Mouse (Mus musculus) lung, adult 10 weeks (tissue): ENCODE results near the gene Paox. TPM values are rescaled to one million over a fixed set of nuclear protein-coding genes. Genes with fewer than 3 reads are reported as not detected.

Experiments
- polyA plus RNA-seq: library from polyadenylated mRNA; stranded (reverse); fragments of 350-450 nt; fragmentation: Illumina TruSeq; extraction: RNeasy Lipid Tissue Mini Kit (QIAGEN cat#74804); gene quantifications from one replicate; pipeline ENCODE4 v1.2.3, GENCODE M21; 2014; ENCODE audit warnings: low read depth, low replicate concordance; ENCODE audit not compliant: insufficient read depth

The Paox gene
- polyA plus RNA-seq, result 8.8 TPM

DNA sequence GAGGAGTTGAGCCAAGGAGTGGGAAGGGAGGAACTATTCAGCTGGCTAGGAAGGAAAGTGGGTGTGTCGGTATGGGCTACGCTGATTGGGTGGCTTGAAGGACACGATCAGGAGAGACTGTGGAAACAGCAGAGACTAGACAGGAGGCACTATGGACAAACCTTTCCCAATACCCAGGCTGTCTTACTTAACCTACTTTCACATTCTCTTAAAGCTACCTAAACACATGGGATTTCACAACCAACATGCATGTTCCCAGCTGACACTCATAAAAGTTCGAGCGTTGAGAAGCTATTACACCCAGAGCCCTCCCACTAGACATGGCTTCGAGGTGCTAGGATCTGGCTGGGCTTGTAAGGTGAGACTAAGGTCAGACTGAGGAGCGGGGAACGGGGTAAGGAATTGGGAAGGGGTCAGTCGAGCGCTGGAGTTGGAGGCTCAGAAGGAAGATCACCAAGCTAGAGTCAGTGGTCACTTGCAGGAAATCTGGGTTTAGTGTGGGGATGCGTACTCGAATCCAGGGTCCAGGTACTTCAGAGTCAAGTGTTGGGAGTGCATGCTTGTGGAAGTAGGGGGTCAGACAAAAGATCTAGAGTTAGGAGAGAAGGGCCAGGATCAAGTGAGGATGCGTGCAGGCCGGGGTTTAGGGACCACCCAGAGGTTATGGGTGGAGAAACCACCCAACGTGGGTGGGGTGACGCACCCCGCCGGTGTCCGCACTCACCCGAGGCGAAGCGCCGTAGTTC, at the start of gene Paox:
Gene Paox (plus strand): TSS at position 217 of the 746 bp plus-strand sequence.

DNA sequence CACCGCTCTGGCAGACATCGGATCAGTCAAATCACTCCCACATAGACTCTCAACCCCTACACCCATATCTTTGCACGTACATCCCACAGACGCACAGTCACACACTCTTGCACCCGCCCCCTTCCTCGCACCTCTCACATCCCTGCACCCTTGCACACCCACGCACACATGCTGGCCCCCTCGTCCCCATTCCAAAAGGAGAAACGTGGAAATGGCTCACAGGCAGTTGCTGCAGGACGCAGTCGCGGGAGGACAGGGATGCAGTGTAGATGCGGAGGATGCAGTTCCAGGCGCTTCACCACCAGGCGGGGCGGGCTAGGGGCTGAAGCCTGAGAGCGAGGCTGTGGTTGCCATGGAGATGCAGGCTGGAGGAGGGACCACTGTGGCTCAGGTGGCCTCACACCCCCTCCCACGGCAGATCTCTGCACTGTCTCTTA, 33.3 kb upstream of the Paox start, which contains the start of gene Caly:
Gene Caly (minus strand): TSS at position 307 of the 437 bp plus-strand sequence.

DNA sequence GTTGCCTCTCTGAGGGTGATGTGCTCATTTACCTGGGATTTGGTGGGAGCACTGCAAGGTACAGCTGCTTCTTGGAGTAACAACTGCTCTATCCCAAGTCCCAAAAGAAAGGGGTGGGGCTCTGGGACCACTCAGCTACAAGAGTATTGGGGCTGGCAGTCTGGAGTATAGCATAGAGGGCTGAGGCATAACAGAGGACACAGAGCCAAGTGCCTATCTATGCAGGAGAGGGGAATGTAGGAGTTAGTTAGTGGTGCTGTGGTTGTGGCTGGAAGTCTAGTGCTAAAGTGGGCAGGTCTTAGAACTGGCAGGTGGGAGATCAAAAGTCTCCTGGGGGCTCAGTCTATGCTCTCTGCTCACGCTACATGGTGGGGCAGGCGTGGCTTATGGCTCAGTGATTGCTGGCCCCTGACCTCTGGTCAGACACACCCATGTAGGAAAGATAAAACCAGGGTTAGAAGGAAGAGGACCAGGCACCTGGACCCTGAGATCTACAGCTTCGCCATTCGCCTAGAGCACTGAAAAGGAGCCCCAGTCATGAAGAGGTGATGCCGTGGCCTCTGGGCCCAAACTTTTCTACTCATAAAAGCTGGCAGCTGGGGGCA, 22.6 kb upstream of the Paox start, which contains the start of gene Prap1:
Gene Prap1 (plus strand): TSS at position 472 of the 605 bp plus-strand sequence.

DNA sequence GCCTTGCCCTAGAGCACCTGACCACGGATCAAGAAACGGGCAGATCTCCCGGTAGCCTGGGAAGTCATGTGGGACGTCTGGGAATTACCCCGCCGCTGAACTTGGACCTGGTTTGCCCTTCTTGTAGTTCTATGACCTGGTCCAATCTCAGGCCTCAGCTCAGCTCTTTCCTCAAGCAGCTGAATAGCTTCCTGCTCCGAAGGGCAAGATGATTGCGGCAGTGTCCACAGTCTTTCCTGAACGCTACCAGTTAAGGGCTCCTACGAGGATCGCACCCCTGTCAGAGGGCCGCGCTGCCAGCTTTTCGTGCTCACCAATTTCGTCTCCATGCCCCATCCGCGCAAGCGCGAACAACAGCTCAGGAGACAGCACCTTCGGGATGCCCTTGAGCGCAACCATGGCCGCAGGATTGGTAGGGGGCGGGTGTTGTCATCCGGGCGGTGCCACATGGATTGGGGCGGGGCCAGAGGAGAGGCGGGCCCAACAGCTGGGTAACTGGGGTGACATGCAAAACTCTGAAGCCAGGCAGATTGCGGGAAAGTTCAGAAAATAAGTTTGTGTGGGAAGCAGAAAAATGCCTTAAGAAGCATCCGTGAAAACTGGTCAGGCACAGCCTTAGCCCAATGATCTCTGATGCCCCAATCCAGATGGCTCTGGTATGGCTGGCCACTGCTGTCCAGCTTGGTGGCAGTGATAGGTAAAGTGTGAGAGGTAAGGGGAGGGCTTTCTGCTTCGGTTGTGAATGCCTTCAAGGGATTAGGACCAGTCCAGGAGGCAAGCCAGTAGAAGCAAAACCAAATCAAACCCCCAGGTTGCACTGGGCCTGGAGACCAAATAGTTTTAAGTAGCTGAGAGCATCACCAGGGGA, 13.4 kb upstream of the Paox start, which contains the start of gene Fuom:
Gene Fuom (minus strand): TSS at position 449 of the 868 bp plus-strand sequence.

DNA sequence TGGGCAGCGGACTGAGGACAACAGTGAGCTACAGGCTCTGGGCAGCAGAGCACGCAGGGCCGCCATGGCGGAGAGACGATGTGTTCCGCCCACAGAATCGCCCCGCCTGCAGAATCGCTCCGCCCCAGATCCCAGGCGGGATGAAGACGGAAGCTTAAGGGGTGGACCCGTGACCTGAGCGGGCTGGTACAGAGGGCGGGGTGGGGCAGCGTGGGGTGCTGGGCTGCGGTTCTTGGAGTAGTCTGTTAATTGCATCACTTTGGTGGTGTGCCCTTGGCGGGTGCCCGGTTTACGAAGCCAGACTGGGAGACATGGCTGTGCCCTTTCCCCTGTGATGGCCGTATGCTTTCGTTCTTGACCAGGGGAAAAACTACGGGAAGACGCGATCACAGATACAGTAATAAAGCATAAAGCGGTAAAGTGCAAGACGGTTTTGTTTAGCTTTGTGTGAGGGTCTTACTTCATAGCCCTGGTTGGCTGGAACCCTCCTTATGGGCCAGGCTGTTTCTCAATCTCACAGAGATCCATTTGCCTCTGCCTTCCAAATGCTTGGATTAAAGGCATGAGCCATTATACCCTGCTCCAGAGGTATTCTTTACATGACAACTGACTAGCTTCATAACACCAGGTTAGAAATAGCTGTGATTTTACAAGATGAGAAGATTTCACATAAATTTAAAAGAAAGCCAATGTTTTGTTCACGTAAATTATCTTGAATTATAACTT, 893 bp downstream of the Paox start, which contains the start of gene Echs1:
Gene Echs1 (minus strand): TSS at position 148 of the 726 bp plus-strand sequence.

DNA sequence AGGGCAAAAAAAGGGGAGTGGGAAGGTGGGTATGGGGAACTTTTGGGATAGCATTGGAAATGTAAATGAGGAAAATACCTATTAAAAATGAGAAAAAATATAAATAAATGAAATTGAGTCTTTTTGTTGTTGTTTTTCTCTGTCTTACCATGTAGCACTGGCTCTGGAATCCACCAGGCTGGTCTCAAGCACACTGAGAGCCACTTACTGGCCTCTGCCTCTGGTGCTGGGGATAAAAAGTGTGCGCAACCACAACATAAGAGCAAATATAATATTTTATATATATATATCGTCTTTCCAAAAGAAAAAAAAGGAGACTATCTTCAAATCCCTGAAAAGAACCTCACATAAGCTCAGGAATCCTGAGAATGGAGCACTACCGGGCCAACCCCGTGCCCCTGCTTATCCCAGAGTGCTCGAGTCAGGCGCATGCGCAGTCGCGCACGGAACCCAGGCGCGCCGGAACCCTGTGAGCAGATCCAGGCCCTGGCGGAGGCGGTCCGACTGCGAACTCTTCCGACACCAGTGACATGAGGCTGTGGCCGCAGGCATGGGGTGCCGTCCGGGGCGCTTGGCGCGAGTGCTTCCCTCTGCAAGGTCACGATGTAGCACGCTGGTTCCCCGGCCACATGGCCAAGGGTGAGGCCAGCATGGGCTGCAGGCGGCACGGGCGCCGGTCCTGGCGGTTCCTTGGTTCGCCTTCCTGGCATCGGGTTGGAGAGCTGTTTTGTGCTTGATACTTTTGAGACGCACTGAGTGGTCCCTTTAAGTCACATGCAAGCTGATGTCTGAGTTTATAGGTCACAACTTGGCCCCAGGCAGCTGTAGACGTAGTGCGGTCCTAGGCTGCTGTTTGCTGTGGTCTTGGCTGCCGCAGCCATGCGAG, 21.8 kb downstream of the Paox start, which contains the start of gene Mtg1:
Gene Mtg1 (plus strand): TSS at position 430 of the 886 bp plus-strand sequence.

DNA sequence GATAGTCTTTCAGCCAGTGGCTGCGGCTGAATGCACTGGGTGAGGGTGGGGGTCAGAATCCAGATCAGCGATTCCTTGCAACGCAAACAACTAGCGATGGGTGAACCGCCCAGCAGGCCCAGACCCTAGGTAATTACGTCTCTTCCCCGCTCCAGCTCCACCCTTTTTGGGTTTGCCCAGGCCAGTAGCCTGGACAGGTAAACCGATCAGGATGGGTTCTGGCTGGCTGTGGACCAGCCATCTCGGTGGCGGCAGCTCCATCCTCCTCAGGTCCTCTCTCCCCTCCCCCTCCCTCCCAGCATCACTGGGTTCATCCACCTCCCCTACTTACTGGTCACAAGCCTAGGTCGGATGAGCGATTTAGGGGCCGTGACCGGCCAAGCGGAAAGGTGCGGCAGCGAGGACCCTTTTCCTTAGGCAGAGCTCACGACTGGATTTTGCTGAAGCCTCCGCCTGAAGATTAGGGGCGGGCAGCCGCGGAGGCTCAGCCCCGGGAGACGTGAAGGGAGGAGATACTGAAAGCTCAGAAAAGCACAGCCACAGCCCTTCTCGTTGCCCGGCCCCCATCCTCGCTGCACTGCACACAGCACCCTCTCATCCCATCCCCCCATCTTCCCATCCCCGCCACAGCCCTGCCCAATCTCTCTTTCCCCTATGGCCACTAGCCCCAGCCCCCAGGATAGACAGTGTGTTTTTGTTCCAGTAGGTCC, 38.8 kb downstream of the Paox start, which contains the start of gene Sprn:
Gene Sprn (minus strand): TSS at position 660 of the 710 bp plus-strand sequence.

DNA sequence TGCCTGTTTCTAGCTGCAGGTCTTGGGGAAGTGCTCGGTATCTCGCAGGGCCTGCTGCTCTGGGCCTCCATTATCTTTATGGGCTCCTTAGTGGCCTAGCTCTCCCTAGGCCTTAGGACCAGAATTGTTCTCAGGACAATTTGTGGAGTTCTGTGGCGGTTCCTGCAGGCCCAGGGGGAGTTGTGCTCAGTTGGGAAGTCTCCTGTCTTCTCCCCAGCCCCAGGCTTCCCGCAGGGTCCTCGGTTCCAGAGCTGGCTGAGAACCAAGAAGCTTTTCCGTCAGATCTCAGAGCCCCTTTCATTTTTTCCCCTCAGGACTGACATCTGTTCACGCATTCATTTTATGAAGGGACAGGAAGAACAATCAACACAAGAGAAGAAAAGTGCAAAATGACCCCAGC, 49.1 kb downstream of the Paox start, which contains the start of gene Olfr522:
Gene Olfr522 (minus strand): TSS at position 101 of the 400 bp plus-strand sequence.

DNA sequence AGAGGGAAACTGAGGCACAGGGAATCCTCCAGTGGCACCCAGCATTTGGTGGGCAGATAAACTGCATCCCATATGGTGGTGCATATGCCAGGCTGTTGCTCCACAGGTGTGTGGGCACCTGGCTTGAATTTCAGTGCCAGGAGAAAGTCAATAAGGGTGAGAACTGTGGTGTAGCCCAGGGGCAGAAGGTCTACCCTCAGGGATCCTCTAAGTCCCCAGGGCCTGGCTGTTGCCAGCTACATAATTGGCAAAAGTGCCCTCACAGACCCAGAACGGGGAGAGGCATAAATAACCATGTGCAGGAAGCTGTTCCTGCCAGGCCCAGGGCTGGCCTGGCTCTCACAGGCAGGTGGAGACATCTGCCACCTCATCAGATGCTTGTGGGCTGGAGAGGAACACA, 57.3 kb downstream of the Paox start, which contains the start of gene Olfr523:
Gene Olfr523 (plus strand): TSS at position 282 of the 400 bp plus-strand sequence.

Other genes starting within 250 kb of the Paox start
- 2.2 TPM for gene Kndc1, start 221.1 kb upstream of the Paox start, polyA plus RNA-seq
- not detected for gene Utf1, start 172.0 kb upstream of the Paox start, polyA plus RNA-seq
- gene 6430531B16Rik, start 137.0 kb upstream of the Paox start, polyA plus RNA-seq, result 4.6 TPM
- 6.5 TPM for gene Adam8, start 123.2 kb upstream of the Paox start, polyA plus RNA-seq
- gene Zfp511, start 79.4 kb upstream of the Paox start, polyA plus RNA-seq, result 13.9 TPM
- 8.3 TPM for gene Tubgcp2, start 79.1 kb upstream of the Paox start, polyA plus RNA-seq
- gene Msx3, start 66.7 kb upstream of the Paox start, polyA plus RNA-seq, result not detected
- gene Caly, start 33.3 kb upstream of the Paox start, polyA plus RNA-seq, result not detected
- not detected for gene Prap1, start 22.4 kb upstream of the Paox start, polyA plus RNA-seq
- 29.5 TPM for gene Fuom, start 13.4 kb upstream of the Paox start, polyA plus RNA-seq
- 97.0 TPM for gene Echs1, start 677 bp downstream of the Paox start, polyA plus RNA-seq
- 12.7 TPM for gene Mtg1, start 21.8 kb downstream of the Paox start, polyA plus RNA-seq
- gene Sprn, start 39.1 kb downstream of the Paox start, polyA plus RNA-seq, result not detected
- not detected for gene Olfr522, start 49.0 kb downstream of the Paox start, polyA plus RNA-seq
- gene Olfr523, start 57.4 kb downstream of the Paox start, polyA plus RNA-seq, result not detected
- gene Olfr524, start 90.2 kb downstream of the Paox start, polyA plus RNA-seq, result not detected
- 0.48 TPM for gene Cd163l1, start 102.5 kb downstream of the Paox start, polyA plus RNA-seq
- 0.30 TPM for gene 5830411N06Rik, start 131.5 kb downstream of the Paox start, polyA plus RNA-seq
- gene Olfr525, start 205.1 kb downstream of the Paox start, polyA plus RNA-seq, result not detected
- not detected for gene Olfr527, start 218.2 kb downstream of the Paox start, polyA plus RNA-seq
- not detected for gene Olfr60, start 245.9 kb downstream of the Paox start, polyA plus RNA-seq